Mouse (Mus musculus): ENCODE data around the gene Shroom1. TPM values are rescaled to one million over a fixed set of nuclear protein-coding genes. Genes with fewer than 3 reads are reported as not detected.
A peak's percentile ranks its signal among the peaks of the same experiment; 100 is the strongest.

The Shroom1 gene
- polyA plus RNA-seq, 1 experiment from 2014 or later: 2.9 TPM

DNA sequence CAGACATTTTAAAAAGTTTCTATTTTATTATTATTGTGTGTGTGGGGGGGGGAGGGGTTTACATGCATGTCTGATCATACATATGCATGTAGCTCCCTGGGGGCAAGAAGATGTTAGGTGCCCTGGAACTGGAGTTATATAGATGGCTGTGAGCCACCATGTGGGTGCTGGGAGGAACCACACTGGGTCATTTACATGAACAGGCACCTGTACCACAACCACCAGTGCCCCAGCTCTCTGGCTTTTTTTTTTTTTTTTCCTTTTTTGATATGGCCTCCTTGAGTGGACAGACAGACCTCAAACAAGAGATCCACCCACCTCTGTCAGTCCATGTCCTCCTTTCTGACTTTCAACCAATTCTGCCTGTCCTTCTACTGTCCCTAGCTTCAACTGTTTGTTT, 27.8 kb upstream of the Shroom1 start:
- no peak overlapping the region for H3K9ac ChIP-seq
- no peaks in the 10 kb centered on the region for H3K9me3 ChIP-seq (replicated peaks)
- no peaks in the 10 kb centered on the region for H3K27me3 ChIP-seq
- H3K4me1 ChIP-seq (replicated peaks): peaks cover 48% of the 10 kb centered on the region
- ATAC-seq (ENCODE audit: insufficient read depth): no peak
- H3K4me2 ChIP-seq: peak overlapping the region; percentile 87
- H3K4me3 ChIP-seq (replicated peaks): peak overlapping the region; percentile 96
- 0 out of 2 replicates have a peak overlapping the region, but pooled peaks have one; percentile 90 for H3K27ac ChIP-seq (replicated peaks)
- peaks cover 14% of the 10 kb centered on the region for H3K36me3 ChIP-seq (replicated peaks)

DNA sequence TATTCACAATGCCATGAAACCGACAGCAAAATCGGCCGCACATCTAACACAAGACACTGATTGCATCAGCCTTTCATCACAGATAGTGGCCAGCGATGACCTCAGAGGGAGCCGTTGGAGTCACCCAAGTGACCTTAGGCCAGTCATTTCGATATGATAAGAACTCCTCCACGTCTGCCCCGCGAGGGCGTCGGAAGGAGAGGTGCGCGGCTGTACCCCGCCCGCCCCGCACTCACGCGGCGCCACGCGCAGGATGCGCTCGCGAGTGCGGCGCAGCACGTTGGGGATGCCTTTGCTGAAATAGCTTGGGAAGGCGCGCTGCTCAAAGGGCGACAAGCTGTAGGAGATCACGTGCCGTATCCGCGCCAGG, 26.7 kb upstream of the Shroom1 start:
- Histone ChIP-seq H3K36me3 (replicated peaks) (peaks cover 14% of the 10 kb centered on the region), H3K4me3 (replicated peaks) (peak overlapping the region; percentile 96), H3K9me3 (replicated peaks) (no peaks in the 10 kb centered on the region), H3K4me1 (replicated peaks) (peaks cover 48% of the 10 kb centered on the region), H3K4me2 (peak overlapping the region; percentile 87), H3K9ac (peak overlapping the region; percentile 87), H3K27ac (replicated peaks) (peak overlapping the region; percentile 90), H3K27me3 (no peaks in the 10 kb centered on the region)
- under 1% methylated on average over 34 of the region's 34 CpGs for WGBS (ENCODE audit: insufficient replicate concordance)
- ATAC-seq (ENCODE audit: insufficient read depth): peak; percentile 29

DNA sequence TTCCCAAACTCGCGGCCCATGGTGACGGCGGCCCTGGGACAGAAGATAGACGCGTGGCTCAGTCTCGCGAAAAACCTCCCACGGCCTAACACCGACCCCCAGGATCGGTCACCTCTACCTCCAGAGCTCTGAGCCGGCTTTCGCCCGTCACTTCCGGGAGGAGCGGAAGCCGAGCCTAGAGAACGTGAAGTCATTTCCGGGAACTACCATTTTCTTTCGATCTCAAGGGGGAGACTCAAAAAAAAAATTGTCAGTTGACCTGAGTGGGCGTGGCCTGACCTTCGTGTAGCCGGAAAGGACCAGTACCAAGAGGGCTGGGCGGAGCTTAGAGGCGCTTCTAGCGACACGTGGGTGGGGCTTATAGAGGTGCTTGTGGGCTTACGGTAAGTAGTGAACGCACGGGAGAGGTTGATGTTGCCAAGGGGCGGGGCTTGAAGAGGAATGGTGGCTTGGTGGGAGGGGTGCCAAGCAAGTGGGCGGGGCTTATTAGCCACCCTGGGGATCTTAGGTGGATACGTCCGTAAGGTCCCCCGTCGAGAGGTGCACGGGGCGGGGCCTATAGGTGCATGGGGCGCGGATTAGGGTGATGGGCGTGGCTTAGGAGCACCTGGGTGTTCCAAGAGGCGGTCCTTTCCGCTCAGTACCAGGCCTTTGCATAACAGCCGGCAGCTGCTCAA, 26.2 kb upstream of the Shroom1 start, which contains the start of the genes Uqcrq and Gdf9:
Gene Uqcrq (minus strand): TSS at position 162 of the 677 bp plus-strand sequence.
Gene Gdf9 (plus strand): TSS at position 354 of the 677 bp plus-strand sequence.
- peaks cover 14% of the 10 kb centered on the region for H3K36me3 ChIP-seq (replicated peaks)
- peak within 1 kb of the TSS; percentile 87 for H3K9ac ChIP-seq
- peak within 1 kb of the TSS; percentile 96 for H3K4me3 ChIP-seq (replicated peaks)
- under 1% methylated on average over 44 of the region's 44 CpGs for whole genome bisulfite sequencing (ENCODE audit: insufficient replicate concordance)
- H3K4me2 ChIP-seq: peak within 1 kb of the TSS; percentile 87
- no peaks in the 10 kb centered on the region for H3K27me3 ChIP-seq
- ATAC-seq (ENCODE audit: insufficient read depth): peak; percentile 87
- no peaks in the 10 kb centered on the region for H3K9me3 ChIP-seq (replicated peaks)
- H3K27ac ChIP-seq (replicated peaks): peak within 1 kb of the TSS; percentile 90
- H3K4me1 ChIP-seq (replicated peaks): peaks cover 48% of the 10 kb centered on the region

DNA sequence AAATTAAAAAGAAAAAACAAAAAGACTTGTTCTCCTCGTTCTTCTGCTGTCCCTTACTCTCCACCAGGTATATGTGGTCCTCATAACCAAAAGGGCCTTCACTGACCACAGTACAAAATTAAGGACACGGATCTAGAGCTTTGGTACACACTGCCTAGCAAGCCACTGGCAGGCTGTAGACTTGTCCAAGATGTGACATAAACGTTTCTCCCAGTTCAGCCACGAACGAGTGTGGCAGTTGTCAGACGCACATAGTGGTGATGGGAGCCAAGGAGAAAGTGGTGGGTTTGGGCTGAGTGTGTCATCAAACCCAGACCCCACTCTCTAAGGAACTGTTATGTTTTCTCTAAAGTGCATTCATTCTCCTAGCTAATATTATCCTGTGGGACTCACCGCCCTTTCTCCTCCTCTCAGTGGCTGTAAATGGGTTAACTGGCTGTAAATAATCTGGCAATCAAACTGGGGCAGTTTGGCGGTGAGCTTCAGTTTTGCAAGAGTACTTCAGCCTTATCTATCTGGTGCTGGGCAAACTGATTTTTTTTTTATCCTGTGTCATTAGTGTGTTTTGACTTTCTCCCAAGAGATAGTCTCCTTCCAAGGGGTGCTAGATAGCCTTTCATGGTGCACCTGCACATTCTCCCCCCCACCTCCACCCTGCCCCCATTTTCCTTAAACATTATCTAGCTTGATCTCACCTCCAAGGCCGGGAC, 25.5 kb upstream of the Shroom1 start:
- Histone ChIP-seq H3K4me1 (replicated peaks) (peaks cover 55% of the 10 kb centered on the region), H3K9me3 (replicated peaks) (no peaks in the 10 kb centered on the region), H3K27me3 (no peaks in the 10 kb centered on the region), H3K9ac (peak overlapping the region; percentile 28; the same call in 1 of the 2 replicates), H3K4me3 (replicated peaks) (peak overlapping the region; percentile 96), H3K36me3 (replicated peaks) (peaks cover 14% of the 10 kb centered on the region), H3K4me2 (peak overlapping the region; percentile 87), H3K27ac (replicated peaks) (peak overlapping the region; percentile 90)
- ATAC-seq (ENCODE audit: insufficient read depth): peak; percentile 18
- 5% methylated on average over 9 of the region's 9 CpGs for WGBS (ENCODE audit: insufficient replicate concordance)

DNA sequence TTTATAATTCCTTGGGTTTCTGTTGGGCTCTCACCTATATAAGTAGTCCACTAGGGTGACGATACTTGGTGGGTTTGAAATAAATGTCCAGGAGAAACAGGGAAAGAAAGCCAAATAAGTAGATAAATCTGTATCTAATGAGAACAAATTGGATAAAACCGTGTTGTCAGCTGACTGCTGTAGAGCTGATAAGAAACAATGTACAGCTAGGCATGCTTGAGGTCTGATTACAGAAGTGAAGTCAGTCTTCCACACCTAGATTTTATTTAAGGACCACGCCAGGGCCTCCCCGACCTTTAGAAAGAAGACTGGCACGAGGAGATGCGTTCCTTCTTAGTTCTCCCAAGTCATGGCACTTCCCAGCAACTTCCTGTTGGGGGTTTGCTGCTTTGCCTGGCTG, 23.9 kb upstream of the Shroom1 start:
- WGBS (ENCODE audit: insufficient replicate concordance): 17% methylated on average over 6 of the region's 6 CpGs
- no peak overlapping the region for H3K9ac ChIP-seq
- H3K27ac ChIP-seq (replicated peaks): 0 out of 2 replicates have a peak overlapping the region, but pooled peaks have one; percentile 19
- H3K4me1 ChIP-seq (replicated peaks): peaks cover 55% of the 10 kb centered on the region
- peak overlapping the region; percentile 38 for H3K4me2 ChIP-seq
- H3K9me3 ChIP-seq (replicated peaks): no peaks in the 10 kb centered on the region
- H3K27me3 ChIP-seq: no peaks in the 10 kb centered on the region
- no peak overlapping the region for H3K4me3 ChIP-seq (replicated peaks)
- ATAC-seq (ENCODE audit: insufficient read depth): no peak
- peaks cover 11% of the 10 kb centered on the region for H3K36me3 ChIP-seq (replicated peaks)

DNA sequence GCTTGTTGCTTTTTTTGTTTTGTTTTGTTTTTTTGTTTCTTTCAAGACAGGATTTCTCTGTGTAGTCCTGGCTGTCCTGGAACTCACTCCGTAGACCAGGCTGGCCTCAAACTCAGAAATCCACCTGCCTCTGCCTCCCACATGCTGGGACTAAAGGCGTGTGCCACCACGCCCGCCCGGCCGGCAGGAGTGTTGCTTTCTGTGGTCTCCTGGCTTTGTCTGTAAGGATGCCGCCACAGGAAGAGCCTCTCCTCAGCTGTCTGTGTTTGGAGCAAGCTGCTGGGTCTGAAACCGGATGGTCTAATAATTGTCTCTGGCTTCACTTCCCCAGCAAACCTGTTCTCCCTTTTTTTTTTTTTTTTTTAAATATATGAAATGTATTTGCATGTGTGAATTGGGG, 21.5 kb upstream of the Shroom1 start:
- H3K27me3 ChIP-seq: no peaks in the 10 kb centered on the region
- H3K9ac ChIP-seq: no peak overlapping the region
- no peak overlapping the region for H3K27ac ChIP-seq (replicated peaks)
- H3K4me3 ChIP-seq (replicated peaks): no peak overlapping the region
- H3K4me1 ChIP-seq (replicated peaks): peaks cover 38% of the 10 kb centered on the region
- no peak overlapping the region for H3K4me2 ChIP-seq
- H3K9me3 ChIP-seq (replicated peaks): no peaks in the 10 kb centered on the region
- ATAC-seq (ENCODE audit: insufficient read depth): no peak
- WGBS (ENCODE audit: insufficient replicate concordance): 48% methylated on average over 8 of the region's 8 CpGs
- H3K36me3 ChIP-seq (replicated peaks): no peaks in the 10 kb centered on the region

DNA sequence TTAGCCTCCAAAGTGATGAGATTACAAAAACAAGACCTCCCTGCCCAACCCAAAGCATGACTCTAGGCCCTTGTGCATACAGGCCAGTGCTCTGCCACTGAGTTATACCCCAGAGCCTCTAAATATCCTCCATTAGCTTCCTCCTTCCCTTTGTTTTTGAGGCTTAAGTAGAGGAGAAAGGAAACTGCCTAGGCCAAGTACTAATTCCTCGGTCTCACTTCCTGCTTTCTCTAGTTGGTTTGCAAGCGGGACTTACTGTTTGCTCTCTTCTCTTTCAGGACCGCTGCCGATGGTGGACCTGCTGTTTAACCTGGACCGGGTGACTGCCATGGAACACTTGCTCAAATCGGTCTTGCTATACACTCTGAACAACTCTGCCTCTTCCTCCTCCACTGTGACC, 20.7 kb upstream of the Shroom1 start:
- Histone ChIP-seq H3K9me3 (replicated peaks) (no peaks in the 10 kb centered on the region), H3K27me3 (no peaks in the 10 kb centered on the region), H3K9ac (no peak overlapping the region), H3K4me1 (replicated peaks) (peaks cover 32% of the 10 kb centered on the region), H3K36me3 (replicated peaks) (no peaks in the 10 kb centered on the region), H3K27ac (replicated peaks) (no peak overlapping the region), H3K4me3 (replicated peaks) (no peak overlapping the region), H3K4me2 (no peak overlapping the region)
- no peak for ATAC-seq (ENCODE audit: insufficient read depth)
- WGBS (ENCODE audit: insufficient replicate concordance): 62% methylated on average over 6 of the region's 6 CpGs

DNA sequence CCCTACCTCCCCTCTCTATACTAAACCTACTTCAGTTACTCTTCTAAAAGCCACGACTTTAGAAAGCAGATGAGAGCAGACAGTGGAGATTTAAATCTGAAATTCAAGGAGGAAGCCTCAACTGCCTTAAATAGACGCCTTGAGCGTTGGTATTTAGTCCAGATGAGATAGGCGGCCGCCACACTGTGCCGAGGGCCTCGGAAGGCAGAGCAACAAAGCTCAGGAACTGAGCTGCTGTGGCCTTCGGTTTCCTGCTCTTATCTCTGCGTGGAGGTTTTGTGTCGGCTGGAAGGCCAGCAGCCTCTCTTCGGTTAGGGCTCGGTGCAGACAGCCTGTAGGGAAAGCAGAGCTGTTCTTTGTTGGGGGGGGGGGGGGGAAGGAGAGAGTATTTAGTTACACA, 15.1 kb upstream of the Shroom1 start:
- H3K4me1 ChIP-seq (replicated peaks): peaks cover 23% of the 10 kb centered on the region
- no peak for ATAC-seq (ENCODE audit: insufficient read depth)
- H3K36me3 ChIP-seq (replicated peaks): no peaks in the 10 kb centered on the region
- H3K27ac ChIP-seq (replicated peaks): no peak overlapping the region
- H3K9me3 ChIP-seq (replicated peaks): no peaks in the 10 kb centered on the region
- 0 out of 2 replicates have a peak overlapping the region, but pooled peaks have one; percentile 8 for H3K9ac ChIP-seq
- H3K4me2 ChIP-seq: peak overlapping the region; percentile 13; the same call in 1 of the 2 replicates
- no peaks in the 10 kb centered on the region for H3K27me3 ChIP-seq
- WGBS (ENCODE audit: insufficient replicate concordance): 3% methylated on average over 12 of the region's 12 CpGs
- no peak overlapping the region for H3K4me3 ChIP-seq (replicated peaks)

DNA sequence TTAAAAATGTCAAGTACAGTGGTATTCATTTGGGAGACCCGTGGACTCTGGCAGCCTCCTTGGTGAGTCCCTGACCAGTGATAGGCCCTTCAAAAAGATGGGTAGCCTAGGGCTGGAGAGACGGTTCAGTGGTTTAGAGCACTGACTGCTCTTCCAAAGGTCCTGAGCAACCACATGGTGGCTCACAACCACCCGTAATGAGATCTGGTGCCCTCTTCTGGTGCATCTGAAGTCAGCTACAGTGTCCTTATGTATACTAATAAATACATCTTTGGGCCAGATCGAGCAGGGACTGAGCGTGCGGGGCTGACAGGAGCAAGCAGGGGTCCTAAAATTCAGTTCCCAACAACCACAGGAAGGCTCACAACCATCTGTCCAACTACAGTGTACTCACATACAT, 13.1 kb upstream of the Shroom1 start:
- Histone ChIP-seq H3K36me3 (replicated peaks) (no peaks in the 10 kb centered on the region), H3K27ac (replicated peaks) (no peak overlapping the region), H3K9me3 (replicated peaks) (no peaks in the 10 kb centered on the region), H3K27me3 (no peaks in the 10 kb centered on the region), H3K9ac (no peak overlapping the region), H3K4me3 (replicated peaks) (no peak overlapping the region), H3K4me2 (peak overlapping the region; percentile 18), H3K4me1 (replicated peaks) (peaks cover 27% of the 10 kb centered on the region)
- 0 out of 2 replicates have a peak, but pooled peaks have one; percentile 17 for ATAC-seq (ENCODE audit: insufficient read depth)
- WGBS (ENCODE audit: insufficient replicate concordance): 12% methylated on average over 6 of the region's 6 CpGs

DNA sequence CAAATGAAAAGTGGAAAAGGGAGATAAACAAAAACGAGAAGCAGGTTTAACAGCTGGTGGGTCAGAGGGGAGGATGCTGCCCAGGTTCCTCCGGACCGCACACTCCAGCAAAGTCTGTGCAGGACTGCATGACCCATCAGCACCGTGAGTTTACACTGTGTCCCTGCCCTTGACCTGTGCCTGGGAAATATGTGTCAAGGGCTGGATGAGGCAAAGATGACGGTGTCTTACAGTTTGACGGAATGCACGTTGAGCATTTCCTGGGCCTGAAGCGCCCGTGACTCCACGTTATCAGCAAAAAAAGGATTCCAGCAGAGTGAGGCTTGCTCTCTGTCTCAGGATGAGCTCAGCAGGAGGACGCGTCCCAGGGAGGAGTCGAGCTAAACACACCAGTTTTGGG, 11.4 kb upstream of the Shroom1 start:
- Histone ChIP-seq H3K4me3 (replicated peaks) (no peak overlapping the region), H3K9me3 (replicated peaks) (no peaks in the 10 kb centered on the region), H3K4me2 (no peak overlapping the region), H3K36me3 (replicated peaks) (no peaks in the 10 kb centered on the region), H3K9ac (no peak overlapping the region), H3K27me3 (peaks cover 10% of the 10 kb centered on the region), H3K27ac (replicated peaks) (peak overlapping the region; percentile 45; the same call in 1 of the 2 replicates), H3K4me1 (replicated peaks) (peaks cover 32% of the 10 kb centered on the region)
- ATAC-seq (ENCODE audit: insufficient read depth): peak; percentile 26; the same call in 1 of the 2 replicates
- WGBS (ENCODE audit: insufficient replicate concordance): 56% methylated on average over 13 of the region's 13 CpGs

DNA sequence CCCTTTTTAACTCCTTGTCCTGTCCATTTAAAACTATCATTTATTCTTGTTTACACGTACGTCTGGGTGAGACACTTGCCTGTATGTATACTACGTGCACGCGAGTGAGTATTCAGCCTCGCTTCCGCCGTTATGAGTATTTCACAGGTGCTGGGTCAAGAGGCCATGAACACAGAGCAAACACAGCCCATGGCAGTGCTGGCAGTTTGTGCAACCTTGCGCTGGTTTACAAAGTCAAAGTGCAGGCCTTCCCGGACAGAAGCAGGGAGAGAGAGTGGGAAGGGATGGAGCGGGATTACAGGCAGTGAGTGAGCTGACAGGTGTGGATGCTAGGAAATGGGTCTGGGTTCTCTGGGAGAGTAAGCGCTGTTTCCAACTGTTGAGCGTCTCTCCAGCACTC, 10.8 kb upstream of the Shroom1 start:
- H3K9ac ChIP-seq: no peak overlapping the region
- no peak overlapping the region for H3K4me3 ChIP-seq (replicated peaks)
- peaks cover 35% of the 10 kb centered on the region for H3K4me1 ChIP-seq (replicated peaks)
- H3K27ac ChIP-seq (replicated peaks): 0 out of 2 replicates have a peak overlapping the region, but pooled peaks have one; percentile 45
- WGBS (ENCODE audit: insufficient replicate concordance): 79% methylated on average over 13 of the region's 13 CpGs
- H3K36me3 ChIP-seq (replicated peaks): no peaks in the 10 kb centered on the region
- no peak overlapping the region for H3K4me2 ChIP-seq
- no peaks in the 10 kb centered on the region for H3K9me3 ChIP-seq (replicated peaks)
- peak; percentile 69 for ATAC-seq (ENCODE audit: insufficient read depth)
- peaks cover 16% of the 10 kb centered on the region for H3K27me3 ChIP-seq

All from liver, embryonic 15.5 days (tissue).